Mouse (Mus musculus) megakaryocyte, embryonic 14.5 days (primary cell): ENCODE results near the gene Clca3a1.

ENCODE experiments used
- FLI1 ChIP-seq: IDR thresholded peaks from 2 replicates; pipeline ENCODE4 v1.6.1; 2012; ENCODE audit warnings: low read length, inconsistent platforms, mixed read lengths
- GATA1 ChIP-seq: IDR thresholded peaks from 3 replicates; pipeline ENCODE4 v1.6.1; 2012; ENCODE audit warnings: mixed read lengths, low read length, inconsistent platforms, borderline replicate concordance

DNA sequence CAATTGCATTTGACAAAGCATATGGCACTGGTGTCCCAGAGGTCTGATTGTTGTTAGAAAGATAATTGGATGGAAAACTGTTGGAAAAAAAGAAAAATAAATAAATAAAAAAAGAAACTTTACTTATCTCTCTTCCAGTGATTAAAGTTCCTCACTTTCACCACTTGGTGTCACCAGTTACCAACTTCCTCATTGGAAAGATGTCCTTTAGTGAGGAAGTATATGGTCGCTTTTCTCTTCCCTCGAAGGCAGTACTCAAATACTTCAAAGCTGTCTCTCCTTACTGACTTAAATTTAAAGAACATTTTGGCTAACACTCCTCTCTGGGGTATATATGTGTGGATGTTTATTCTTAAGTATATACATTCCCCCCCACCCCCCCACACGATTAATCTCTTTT lies 68.7 kb downstream of the Clca3a1 start:
- TF ChIP-seq GATA1: no peak
- TF ChIP-seq FLI1: no peak
